Mouse (Mus musculus): ENCODE results near the gene D11Wsu47e.

Gene D11Wsu47e

GRCm38 (mm10) chr11:113733631-113734364 is 49.6 kb downstream of the D11Wsu47e start:
- DNase-seq (ENCODE audit: extremely low read depth, low read depth): no peak

DNA sequence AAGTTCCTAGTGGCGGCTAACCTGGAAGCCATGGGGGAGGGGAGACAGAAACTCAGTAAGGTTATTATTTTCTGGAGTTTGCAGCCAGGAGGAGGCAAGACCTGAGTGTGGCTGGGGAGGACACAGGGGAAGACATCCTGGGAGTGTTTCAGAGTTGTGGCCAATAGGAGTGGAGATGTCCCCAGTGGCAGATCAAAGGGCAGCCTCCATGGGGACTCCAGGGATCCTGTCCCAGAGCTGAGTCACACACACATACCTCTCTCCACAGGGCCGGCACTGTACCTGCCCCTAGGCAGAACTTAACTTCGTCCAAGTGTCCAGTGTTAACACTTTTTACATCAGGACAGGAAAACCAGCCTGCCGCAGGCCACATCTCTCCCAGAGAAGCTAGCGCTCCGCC is 50.9 kb downstream of the D11Wsu47e start:
- DNase-seq (ENCODE audit: extremely low read depth, low read depth): no peak

GRCm38 (mm10) chr11:113736848-113737552 is 52.8 kb downstream of the D11Wsu47e start:
- DNase-seq (ENCODE audit: extremely low read depth, low read depth): no peak

GRCm38 (mm10) chr11:113737553-113737854 is 53.3 kb downstream of the D11Wsu47e start:
- no peak for DNase-seq (ENCODE audit: extremely low read depth, low read depth)

DNA sequence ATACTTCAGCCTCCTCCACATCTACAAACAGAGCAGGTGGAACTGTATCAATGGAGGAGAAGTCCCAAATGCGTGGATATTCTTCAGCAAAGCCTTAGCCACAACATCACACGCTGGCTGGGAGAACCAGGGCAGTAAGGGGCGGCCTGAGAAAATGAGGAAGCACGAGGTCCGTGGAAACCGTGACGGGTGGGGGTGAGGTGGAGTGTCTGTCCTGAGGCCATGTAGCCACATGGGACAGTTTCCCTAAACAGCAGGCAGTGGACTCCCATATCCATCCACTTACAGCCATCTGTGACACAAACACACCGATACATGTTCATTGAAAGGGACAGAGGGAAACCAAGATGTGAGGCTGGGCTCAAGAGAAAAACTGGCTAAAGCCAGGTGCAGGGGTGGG is 53.7 kb downstream of the D11Wsu47e start:
- no peak for DNase-seq (ENCODE audit: extremely low read depth, low read depth)

DNA sequence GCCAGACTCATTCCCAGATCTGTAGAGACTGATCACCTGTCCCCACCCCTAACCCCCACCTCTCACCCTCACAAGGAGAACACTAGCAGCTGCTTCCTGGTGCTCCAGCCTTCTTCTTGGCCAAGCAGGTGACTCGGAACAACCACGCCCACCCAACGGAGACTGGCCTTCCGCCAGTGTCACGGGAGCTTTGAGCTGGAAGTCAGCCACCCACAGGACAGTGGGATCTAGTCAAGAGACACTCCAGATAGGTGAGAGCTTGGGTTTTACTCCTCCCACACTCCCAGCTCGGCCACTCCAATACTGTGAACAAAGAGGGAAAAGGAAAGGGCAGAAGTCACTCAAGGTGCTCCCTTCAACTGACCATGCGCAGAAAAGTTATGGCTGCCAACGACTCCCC is 55.0 kb downstream of the D11Wsu47e start:
- no peak for DNase-seq (ENCODE audit: extremely low read depth, low read depth)

- DNase-seq (ENCODE audit: extremely low read depth, low read depth): no peak
These were observed 55.9 kb downstream of the D11Wsu47e start for GRCm38 (mm10) chr11:113740100-113740499.

- DNase-seq (ENCODE audit: extremely low read depth, low read depth): no peak
These were observed 58.8 kb downstream of the D11Wsu47e start for GRCm38 (mm10) chr11:113742998-113743397.

Data from MEL-GATA-1-ER (cell line).